ENCODE assay signal across 10 mouse cellular contexts in the genomic region with DNA sequence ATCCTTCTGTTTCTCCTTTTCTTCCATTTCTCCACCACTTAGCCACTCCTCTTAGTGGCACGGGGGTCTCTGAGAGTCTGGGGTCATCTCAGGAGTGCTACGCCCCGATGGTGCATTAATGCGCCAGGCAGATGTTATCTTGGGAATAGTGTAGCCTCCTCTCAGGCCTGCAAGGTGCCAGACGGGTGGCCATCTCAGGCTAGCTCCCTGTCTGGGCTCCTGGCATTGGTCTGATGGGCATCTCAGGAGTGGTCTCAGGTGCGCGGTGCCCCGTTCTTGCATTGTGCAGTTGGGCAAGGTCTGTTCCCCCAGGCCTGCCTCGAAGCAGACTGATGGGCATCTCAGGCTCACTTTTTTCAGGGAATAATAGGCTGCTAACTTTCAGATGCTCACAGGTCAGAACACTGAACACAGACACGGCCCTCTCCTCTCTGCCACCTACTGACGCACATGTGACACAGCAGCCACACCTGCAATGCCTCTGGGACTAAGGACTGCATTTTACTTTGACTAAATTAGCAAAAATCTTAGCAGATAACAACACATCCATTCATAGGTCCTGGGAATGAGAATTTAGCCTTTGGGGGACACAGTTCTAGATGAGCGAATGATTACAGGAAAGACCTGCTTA.
A peak's percentile ranks its signal among the peaks of the same experiment; 100 is the strongest.
DNase-seq lines count a peak whose midpoint lies in the region; ATAC-seq and TF ChIP-seq lines count a peak whose summit lies in the region.
"Had no signal": no experiment of that assay in that cellular context is flagged by ENCODE, and none has a peak within 500 bp of the region (broad histone marks: within the 10 kb centered on the region; RNA-seq: fewer than 3 reads in every experiment).

No protein-coding gene starts in this region.

- no peak overlapping the region for H3K4me2 ChIP-seq in liver, embryonic 12.5 days

- no peak overlapping the region for H3K4me3 ChIP-seq in cerebellum, adult 2 months (replicated peaks; ENCODE audit: insufficient read depth, low read depth, low read length)
- H3K4me3 ChIP-seq in liver, adult 2 months (ENCODE audit: insufficient read depth, low read depth, low read length): no peak overlapping the region
- no peak overlapping the region for H3K4me3 ChIP-seq in liver, embryonic 12.5 days
- H3K4me3 ChIP-seq: midbrain, embryonic 10.5 days had no signal

- no peak for ATAC-seq in liver, embryonic 12.5 days
- peak; percentile 58; the same call in 1 of the 2 replicates for ATAC-seq in common myeloid progenitor, adult 5-6 weeks (replicated peaks; ENCODE audit: low read depth, poor library complexity, severe bottlenecking)
- ATAC-seq in megakaryocyte progenitor cell, adult 5-6 weeks (replicated peaks; ENCODE audit: poor library complexity): peak; percentile 73

- no peak overlapping the region for H3K9ac ChIP-seq in liver, adult 2 months (ENCODE audit: low read depth, low read length)
- no peak overlapping the region for H3K9ac ChIP-seq in liver, embryonic 12.5 days

- no peak overlapping the region for H3K27ac ChIP-seq in cerebellum, adult 2 months (ENCODE audit: insufficient read depth, low read length)
- no peak overlapping the region for H3K27ac ChIP-seq in liver, adult 2 months (replicated peaks; ENCODE audit: insufficient read depth, low read depth, low read length)
- H3K27ac ChIP-seq in liver, embryonic 12.5 days: no peak overlapping the region
- H3K27ac ChIP-seq: midbrain, embryonic 10.5 days had no signal

- H3K36me3 ChIP-seq in liver, adult 2 months (ENCODE audit: control insufficient read depth, insufficient read depth, low read length): no peaks in the 10 kb centered on the region
- H3K36me3 ChIP-seq in liver, embryonic 12.5 days: no peaks in the 10 kb centered on the region
- H3K36me3 ChIP-seq: midbrain, embryonic 10.5 days had no signal

- WGBS in cerebellum, adult 2 months: 73% methylated on average over 12 of the region's 12 CpGs
- 74% methylated on average over 12 of the region's 12 CpGs for WGBS in liver, adult 2 months
- WGBS in liver, embryonic 12.5 days (ENCODE audit: insufficient replicate concordance): 66% methylated on average over 12 of the region's 12 CpGs

- 0 out of 2 replicates have a peak, but pooled peaks cover 7% of the 10 kb centered on the region for H3K9me3 ChIP-seq in liver, embryonic 12.5 days (replicated peaks)
- H3K9me3 ChIP-seq: midbrain, embryonic 10.5 days had no signal

- H3K4me1 ChIP-seq in cerebellum, adult 2 months (ENCODE audit: control insufficient read depth, insufficient read depth, low read length): no peaks in the 10 kb centered on the region
- H3K4me1 ChIP-seq in liver, adult 2 months (ENCODE audit: control insufficient read depth, insufficient read depth, low read length): no peaks in the 10 kb centered on the region
- no peaks in the 10 kb centered on the region for H3K4me1 ChIP-seq in liver, embryonic 12.5 days
- H3K4me1 ChIP-seq: midbrain, embryonic 10.5 days had no signal

- no peak for TF ChIP-seq POLR2A in cerebellum, adult 2 months (IDR thresholded peaks at IDR 0.05; ENCODE audit: borderline replicate concordance, insufficient read depth, low read length)
- TF ChIP-seq POLR2A in liver, adult 2 months (IDR thresholded peaks at IDR 0.05; ENCODE audit: extremely low read depth, insufficient read depth, low read length): no peak

- no peaks in the 10 kb centered on the region for H3K79me2 ChIP-seq in liver, adult 2 months (ENCODE audit: control insufficient read depth, insufficient read depth, low read length)

- DNase-seq in cerebellum, adult 2 months: no peak
- no peak for DNase-seq in cerebellum, adult 9-11 months
- no peak for DNase-seq in liver, adult 2 months (ENCODE audit: extremely low read depth, low read depth, low spot score)
- DNase-seq in spleen, postnatal 14 days (ENCODE audit: low spot score in 2 of 2): no peak
- DNase-seq in right cerebral cortex, postnatal 25 days: no peak
- DNase-seq: B cell, adult 2 months had no signal

- peak; percentile 39; the same call in 1 of the 2 replicates for TF ChIP-seq CTCF in cerebellum, adult 2 months (IDR thresholded peaks at IDR 0.05; ENCODE audit: borderline replicate concordance, insufficient read depth, low read depth, low read length)
- TF ChIP-seq CTCF in liver, adult 2 months (IDR thresholded peaks at IDR 0.05; ENCODE audit: low read depth, low read length): peak; percentile 82

- no peaks in the 10 kb centered on the region for H3K27me3 ChIP-seq in cerebellum, adult 2 months (ENCODE audit: control insufficient read depth, insufficient read depth, low read length)
- H3K27me3 ChIP-seq in liver, adult 2 months (ENCODE audit: control insufficient read depth, insufficient read depth, low read length): no peaks in the 10 kb centered on the region
- H3K27me3 ChIP-seq in liver, embryonic 12.5 days (replicated peaks): no peaks in the 10 kb centered on the region
